Mouse (Mus musculus): ENCODE data around the gene Trpd52l3.
"Not testable (repeated sequence)": the region's sequence is repeated elsewhere in the genome, so short reads cannot be mapped to it uniquely, and the experiment has no call there.

Trpd52l3 gene

DNA sequence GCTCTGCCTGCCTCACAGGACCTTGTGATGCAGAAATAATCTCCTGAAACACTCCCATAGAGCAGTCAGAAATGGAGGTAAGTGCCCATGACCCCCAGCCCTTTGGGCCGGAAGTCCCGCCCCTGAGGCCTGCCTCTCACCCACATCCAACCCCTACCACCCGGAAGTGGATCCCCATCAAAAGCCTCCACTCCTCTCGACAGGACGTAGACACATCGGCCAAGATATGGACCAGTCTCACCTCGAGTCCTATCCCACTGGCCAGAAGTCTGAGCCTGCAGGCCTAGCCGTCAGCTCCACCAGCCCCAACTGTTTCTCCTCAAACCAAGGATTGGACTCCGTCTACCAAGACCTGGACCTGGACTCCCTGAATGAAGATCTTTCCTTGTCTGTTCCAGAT, at the start of gene Trpd52l3:
Gene Trpd52l3 (plus strand): TSS at position 170 of the 400 bp plus-strand sequence.
- DNase-seq: no peak

DNA sequence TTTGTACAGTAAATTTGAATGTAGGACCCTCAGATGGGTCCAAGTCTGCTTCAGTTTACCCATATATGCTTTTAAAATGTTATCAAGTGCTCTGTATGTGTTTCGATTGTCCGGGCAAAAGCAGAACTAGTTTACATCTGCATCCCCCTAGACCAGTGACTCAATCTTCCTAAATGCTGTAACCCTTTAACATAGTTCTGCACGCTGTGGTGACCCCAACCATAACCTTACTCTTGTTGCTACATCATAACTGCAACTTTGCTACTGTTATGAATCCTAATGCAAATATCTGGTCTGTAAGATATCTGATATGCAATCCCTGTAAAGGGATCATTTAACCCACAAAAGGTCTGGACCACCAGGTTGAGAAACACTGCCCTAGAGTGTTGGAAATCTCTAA, 49.8 kb upstream of the Trpd52l3 start:
- no peak for DNase-seq

- no peak for DNase-seq
Measured at GRCm38 (mm10) chr19:29955454-29955853, 48.1 kb upstream of the Trpd52l3 start.

DNA sequence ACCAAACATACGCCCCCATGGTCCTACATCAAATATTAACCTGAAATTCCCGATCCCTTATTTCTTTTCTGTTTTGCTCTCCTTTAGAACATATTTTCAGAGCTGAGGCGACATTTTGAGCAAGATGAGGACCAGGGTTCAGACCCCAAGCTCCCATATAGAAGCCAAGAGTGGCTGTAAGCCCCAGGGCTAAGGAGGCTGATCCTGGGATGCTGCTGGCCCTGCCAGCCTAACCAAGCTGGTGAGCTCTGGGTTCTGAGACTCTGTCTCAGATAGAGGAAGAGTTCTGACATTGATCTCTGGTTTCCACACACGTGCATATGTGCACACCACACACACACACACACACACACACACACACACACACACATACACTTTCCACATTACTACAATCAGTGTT, 42.7 kb upstream of the Trpd52l3 start:
- DNase-seq: no peak

- no peak for DNase-seq
Measured at GRCm38 (mm10) chr19:29961842-29962241, 41.7 kb upstream of the Trpd52l3 start.

- no peak for DNase-seq
Measured at GRCm38 (mm10) chr19:29963598-29964092, 39.9 kb upstream of the Trpd52l3 start.

GRCm38 (mm10) chr19:29967960-29968359, 35.6 kb upstream of the Trpd52l3 start:
- no peak for DNase-seq

GRCm38 (mm10) chr19:29973396-29973795, 30.2 kb upstream of the Trpd52l3 start:
- DNase-seq: no peak

DNA sequence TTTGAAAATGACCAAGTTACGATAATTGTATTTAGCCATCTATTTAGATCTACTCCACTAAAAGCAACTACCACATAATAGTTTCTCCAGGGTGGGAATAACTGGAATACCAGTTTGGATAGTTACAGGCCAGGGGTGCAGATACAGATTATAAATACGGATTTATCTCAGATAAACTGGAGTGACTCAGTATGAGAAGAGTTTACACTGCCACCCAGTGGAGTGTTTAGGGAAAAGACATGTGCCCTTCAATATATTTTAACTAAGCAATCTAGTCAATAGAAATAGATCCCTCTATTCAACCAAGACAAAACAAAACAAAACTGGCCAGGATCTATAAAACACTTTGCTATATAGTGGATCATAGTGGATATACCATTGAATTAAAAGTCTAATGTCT, 24.7 kb upstream of the Trpd52l3 start:
- no peak for DNase-seq

DNA sequence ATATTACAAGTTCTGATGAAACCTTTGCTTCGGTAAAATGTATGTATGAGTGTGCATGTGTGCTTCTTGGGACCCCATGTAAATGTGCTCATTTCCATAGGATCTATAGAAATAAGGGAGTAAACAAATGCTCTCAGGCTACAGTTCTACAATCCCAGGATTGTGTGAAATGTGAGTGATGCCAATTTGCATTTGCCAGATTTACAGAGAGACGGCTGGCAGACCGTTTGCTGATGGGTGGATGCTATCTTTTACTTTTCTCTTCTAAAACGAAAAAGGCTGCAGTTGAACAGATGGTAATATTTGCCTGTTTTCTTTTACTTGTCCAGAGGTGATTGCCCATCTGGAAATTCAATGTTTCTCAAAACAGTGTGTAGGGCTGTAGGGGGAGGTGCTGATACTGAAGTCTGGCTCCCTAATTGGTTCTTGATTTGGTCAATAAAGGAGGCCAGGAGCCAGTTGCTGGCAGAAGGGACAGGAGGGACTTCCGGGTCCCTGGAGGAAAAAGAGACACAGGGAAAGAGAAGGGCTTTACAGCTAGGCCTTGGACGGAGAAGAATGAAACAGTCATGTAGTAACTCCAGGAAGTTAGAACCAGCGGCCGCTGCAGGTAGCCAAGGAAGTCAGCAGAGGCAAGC, 24.0 kb upstream of the Trpd52l3 start:
- no peak for DNase-seq

DNA sequence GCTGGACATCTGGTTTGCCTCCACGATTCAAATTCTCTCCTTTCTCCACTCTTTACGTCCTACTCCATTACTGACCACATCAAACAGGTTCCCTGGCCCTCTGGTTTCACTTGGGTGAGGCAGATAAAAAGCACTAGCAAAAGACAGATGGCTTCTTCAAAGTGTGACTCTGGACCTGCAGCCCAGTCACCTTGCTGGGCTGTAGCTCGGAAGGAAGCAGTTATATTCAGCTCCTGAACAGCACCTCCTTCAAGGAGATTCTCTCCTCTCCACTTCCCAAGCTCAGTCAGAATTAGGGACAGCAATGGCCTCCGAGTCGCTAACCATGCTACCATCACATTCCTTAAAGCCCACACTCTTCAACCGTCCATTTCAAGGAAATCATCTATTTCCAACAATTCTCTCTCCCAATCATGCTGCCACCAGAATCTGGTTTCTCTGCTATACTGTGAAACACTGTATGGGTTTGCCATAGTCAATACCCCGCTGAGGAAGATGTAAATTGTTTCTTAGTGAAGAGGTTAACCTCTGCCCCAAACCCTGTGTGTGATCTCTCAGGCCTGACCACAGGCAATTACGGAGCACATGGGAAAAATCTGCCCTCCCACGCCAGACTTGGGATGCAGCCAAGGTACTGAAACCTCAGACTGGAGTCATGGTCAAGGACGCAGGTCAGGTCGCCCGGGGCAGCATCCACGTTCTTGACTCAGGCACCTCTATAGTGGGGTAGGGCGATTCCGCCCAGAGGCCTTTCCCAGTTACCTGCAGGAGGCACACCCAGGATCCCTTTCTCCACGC, 19.2 kb upstream of the Trpd52l3 start:
- DNase-seq: peak; percentile 87

DNA sequence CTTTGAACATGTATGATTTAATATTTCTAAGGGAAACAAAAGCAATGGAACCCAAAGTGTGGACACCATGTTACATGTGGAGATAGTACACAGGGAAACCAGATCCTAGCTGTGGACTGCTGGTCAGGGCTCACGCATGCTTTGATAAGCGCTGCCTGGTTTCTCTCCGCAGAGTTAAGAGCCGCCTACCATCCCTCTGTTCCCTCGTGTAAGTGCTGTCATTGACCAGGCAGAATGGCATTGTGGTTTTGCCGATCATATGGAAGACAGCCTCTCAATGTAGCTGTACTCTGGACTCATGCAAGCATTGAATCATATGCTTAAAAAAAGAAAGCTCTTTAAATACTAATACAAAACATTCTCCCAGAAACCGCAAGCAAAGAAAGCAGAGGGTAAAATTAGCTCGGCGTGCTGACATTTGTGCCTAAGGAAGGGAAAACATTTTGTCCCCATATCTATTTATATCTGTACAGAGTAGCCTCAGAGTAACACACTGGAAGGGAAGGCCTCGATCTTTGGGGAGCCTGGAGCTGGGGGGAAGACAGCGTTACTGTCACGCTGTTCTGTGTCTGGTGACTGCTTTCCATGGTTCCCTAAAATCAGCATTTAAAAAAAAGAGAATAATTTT, 17.0 kb upstream of the Trpd52l3 start:
- DNase-seq: no peak

- DNase-seq: no peak
Measured at GRCm38 (mm10) chr19:30000406-30001365, 2.9 kb upstream of the Trpd52l3 start.

DNA sequence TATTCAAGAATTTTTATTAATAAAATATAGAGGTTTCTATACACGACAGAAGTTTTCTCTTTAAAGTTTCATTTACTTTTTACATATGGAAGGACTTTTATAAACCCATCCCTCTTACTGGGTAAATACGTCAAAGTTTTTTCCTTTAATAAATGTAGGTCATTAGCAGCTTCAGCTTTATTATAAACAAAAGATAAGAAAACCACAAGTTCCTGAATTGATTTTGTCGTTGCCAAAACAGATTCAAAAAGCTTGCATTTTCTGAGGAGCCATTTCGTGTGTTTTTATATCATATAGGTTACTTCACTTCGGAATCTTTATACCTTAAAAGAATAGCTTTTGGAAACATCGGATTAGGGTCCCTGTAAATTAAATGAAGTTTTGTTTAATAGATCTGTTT, 2.0 kb upstream of the Trpd52l3 start:
- no peak for DNase-seq

- no peak for DNase-seq
Measured at GRCm38 (mm10) chr19:30006371-30006770, 2.8 kb downstream of the Trpd52l3 start.

GRCm38 (mm10) chr19:30010520-30011296, 7.1 kb downstream of the Trpd52l3 start:
- no peak for DNase-seq

GRCm38 (mm10) chr19:30014331-30014730, 10.7 kb downstream of the Trpd52l3 start:
- no peak for DNase-seq

DNA sequence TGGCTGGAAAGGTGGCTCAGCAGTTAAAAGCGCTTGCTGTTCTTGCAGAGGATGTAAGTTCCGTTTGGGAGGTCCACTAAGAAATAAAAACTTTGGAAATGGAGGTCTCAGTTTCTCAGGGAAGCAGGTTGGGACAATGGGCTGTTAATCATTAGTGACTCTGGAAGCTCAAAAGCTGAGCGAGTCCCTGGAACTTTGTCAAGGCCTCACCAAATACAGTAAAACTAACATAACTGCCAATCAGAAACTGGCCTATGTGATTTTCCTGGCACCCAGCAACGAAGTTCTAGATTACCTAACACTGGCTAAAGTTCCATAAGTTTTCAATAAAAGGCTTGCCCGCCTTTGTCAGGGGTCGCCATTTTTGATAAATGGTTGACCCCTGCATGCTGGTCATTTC, 12.6 kb downstream of the Trpd52l3 start:
- peak; percentile 18 for DNase-seq

DNA sequence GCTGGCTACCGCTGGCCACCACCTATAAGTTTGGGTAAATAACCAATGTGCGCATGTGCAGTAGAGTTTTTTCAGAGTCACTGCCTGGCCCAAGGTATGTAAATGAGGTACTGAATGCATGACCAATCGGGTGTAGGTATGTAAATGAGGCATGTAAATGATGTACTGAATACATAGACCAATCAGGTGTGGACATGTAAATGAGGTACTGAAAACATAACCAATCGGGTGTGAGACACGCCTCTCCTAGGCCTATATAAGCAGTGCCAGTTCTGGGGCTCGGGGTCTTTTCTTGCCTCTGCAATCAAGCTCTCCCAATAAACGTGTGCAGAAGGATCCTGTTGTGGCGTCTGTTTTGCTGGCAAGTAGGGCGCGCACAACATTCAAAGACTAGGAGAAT, 19.8 kb downstream of the Trpd52l3 start:
- DNase-seq: not testable (repeated sequence)

DNA sequence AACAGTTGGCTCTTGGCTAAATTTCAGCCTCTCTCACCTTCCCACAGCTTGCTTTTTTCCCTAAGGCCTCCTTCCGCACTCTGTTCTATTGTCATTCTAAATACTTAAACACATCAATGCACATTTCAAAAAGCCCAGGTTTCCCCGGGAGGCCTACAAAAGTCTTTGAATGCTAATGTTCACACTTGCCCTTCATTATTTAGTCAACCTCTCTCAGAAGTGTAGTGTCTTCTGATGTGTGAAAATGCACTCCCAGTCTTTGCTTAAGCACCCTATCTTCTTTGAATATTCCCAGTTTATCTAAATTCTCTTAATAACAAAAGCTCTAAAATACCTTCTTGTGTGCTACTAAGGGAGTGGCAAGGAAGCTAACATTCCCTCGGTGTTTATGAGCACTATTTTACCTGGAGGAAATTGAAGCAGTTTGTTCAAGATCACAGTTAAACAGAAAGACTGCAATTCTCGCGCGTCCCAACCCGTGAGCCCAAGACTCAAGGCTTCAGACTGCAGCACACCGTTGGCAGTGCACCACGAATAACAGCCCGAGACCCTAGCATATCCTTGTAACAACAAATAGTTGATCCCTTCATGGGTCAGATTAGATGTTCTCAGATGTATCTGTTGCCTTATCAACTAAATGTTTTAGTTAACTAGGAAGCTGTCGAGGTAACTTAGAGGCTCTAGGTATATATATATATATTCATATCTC, 25.6 kb downstream of the Trpd52l3 start:
- DNase-seq: no peak
